Mouse (Mus musculus) heart, postnatal 4 days (tissue): ENCODE measurements around the gene BC005624. TPM values are rescaled to one million over a fixed set of nuclear protein-coding genes. Genes with fewer than 3 reads are reported as not detected.
A peak's percentile ranks its signal among the peaks of the same experiment; 100 is the strongest.
"Not testable (repeated sequence)": the region's sequence is repeated elsewhere in the genome, so short reads cannot be mapped to it uniquely, and the experiment has no call there.

ENCODE experiments used
- DNase-seq: peaks from one replicate; pipeline ENCODE4 v3.0.0; 2021
- total RNA-seq, 2 experiments: library from RNA; stranded (reverse); gene quantifications; 2 replicates each; pipeline ENCODE4 v1.2.3; 2021

Gene BC005624
- total RNA-seq, 2 experiments from 2014 or later, result 18.1 TPM

DNA sequence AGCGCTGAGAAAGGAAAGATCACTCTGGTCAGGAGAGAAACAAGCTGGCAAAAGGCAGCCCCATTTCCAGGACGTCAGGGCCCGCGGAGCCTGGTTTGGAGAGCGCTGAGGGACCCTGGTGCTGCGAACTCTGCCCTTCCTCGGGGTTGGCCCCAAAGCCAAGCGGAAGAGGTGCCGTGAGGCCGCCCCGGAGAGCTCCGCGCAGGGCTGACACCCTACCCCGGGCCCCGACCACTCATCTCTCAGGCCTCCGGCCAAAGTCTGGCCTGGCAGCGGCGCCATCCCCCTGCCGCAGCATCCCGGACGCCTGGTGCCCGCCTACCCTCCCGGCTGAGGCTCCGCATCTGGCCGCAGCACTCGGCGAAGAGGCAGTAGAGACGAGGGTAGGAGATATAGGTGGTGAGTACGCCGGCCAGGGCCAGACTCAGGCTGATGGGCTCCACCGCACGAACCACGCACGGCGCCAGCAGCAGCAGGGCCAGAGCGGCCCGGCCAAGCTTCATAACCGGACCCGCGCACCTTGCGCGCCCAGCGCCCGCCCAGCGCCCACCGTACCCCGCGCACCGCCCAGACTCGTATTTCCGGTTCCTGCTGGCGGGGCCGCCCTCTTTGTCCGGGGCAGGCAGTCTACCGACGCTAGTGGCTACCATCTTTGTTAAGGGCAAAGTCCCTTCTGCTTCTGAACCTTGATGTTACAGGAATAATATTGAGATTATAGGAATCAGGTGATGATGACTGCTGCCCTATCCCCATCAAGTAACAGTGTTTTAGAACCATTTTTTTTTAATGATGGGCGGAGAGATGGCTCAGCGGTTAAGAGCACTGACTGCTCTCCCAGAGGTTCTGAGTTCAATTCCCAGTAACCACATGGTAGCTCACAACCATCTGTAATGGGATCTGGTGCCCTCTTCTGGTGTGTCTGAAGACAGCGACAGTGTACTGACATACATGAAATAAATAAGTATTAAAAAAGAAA lies 14.4 kb downstream of the BC005624 start, which contains the start of gene Tor1a:
TSS of gene Tor1a (minus strand) at position 582 of the 976 bp plus-strand sequence.
- DNase-seq, result peak; percentile 92

DNA sequence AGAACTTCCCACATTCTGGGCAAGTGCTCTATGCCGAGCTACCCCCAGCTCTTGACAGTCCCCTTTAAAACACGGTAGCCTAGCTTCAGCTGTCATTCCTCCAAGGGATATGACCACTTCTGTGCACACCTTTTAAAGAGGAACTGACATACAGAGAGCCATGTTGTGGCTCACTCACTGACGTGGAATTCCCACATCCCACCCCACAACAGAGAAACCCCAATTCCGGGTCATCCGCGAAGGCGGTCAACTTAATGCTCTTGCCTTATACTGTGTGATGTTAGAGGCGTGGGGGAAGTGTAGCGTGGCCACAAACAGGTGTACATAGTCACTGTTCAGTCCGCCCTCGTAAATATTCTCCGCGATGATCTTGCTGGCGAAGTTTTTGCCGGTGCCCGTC lies 15.2 kb downstream of the BC005624 start:
- no peak for DNase-seq

DNA sequence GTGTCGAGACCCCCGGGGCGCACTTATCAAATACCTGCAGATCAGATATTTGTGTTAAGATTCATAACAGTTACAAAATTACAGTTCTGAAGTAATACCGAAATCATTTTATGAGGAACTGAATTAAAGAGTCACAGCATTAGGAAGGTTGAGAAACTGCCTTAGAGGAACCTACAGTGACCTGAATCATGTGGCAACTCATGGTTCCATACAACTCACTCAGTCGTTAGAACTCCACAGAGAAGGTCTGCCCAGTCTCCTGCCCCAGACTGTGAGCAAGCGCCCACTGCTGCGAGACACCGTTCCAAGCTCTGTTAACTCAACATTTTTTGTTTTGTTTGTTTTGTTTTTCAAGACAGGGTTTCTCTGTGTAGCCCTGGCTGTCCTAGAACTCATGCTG lies 16.4 kb downstream of the BC005624 start:
- no peak for DNase-seq

DNA sequence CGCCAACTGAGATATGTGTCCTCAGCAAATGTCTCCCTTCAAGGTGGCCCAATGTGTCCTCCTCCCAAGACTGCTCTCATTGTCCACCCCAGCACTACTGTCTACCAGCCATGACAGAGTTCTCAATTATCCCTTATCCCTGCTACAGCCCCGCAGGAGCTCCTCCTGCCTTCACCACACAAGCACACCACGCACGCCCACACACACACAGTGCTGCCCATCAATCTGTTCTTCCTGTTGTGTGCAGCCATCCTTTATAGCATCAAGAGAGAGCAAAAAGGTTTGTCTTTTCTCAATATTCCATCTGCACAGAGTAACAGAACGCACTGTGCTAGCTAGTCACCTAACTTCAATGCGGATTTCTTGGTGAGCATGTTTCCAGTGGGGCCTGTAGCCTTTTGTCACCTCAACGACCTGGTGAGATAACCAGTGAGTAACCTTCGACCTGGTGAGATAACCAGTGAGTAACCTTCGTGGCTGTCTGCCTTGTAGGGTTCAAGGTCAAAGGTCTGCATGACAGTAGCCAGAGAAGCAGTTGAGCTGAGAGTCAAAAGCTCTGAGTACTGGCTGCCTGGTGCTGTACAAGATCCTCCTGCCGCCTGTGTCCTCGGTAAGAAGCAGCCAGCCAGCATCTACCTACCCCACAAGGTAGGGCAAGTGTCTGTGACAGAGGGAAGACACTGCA lies 19.3 kb downstream of the BC005624 start:
- no peak for DNase-seq

DNA sequence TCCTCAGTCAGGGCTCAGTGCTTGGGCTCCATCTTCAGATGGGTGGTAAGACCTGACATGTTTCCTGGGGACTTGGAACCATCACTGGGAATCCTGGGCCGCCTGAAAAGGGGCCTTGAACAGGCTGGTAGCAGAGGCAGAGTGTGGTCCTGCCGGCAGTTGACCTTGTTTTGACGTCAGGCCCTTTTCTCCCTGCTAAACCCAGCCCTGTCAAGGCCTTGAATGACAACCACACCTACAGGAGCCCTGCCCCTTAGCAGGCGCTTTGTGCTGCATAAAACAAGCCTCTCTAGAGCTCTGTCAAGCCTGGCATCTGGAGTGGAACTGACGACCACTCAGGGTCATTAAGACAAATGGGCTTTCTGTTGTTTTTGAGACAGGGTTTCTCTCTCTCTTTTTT lies 22.1 kb downstream of the BC005624 start:
- DNase-seq, result no peak

DNA sequence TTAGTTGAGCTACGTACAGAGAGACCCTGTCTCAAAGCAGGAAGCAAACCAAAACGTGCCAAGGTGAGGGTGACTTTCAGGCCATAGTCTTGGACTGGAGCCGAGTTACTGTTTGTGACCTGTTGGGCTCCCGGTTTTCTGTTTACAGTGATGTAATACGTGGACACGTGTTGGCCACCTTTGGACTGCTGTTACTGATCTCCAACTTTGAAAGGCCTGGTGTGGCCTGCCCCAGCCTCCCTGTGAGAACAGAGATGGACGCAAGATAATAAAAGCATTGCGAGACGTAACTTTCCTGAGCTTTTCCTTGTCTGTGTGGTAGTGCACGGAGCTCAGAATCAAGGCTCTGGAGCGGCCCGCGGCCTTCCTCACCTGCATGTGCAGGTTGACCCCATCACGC lies 23.3 kb downstream of the BC005624 start:
- DNase-seq, result no peak

DNA sequence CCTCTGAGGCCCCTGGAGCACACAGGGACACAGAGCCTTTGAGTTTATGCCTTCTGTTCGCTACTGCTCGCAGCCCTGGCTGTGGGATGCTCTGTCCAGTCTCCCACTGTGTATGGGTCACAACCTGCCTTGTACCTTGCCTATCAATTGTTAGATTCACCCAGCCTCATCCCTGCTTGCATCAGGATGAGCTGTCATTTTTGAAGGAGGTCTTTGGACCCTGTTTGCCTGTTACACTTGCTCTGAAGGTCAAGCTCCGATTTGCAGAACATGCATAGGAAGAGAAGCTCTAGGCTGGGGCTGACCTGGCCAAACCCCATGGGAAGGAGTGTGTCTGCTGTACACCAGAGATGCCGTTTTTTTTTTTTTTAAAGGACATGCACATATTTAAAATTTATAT lies 24.5 kb downstream of the BC005624 start:
- DNase-seq, result no peak

DNA sequence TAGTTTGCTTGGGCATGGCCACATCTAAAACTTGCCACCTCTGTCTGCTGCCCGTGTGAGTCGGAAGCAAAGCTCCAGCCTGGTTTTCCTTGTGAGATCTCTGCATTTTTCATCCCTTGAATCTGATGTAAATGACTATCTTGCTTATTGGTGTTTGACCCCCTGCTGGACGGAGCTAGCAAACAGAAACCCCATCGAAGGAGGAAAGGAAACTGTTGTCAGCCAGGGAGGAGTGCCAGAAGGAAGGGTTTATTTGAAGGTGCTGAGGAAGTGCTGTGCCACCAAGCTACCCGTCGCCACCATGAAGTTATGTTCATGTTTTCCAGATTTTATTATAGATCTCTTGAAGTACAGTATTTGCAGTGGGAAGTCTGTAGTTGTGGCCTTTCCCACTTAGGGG lies 27.2 kb downstream of the BC005624 start:
- no peak for DNase-seq

DNA sequence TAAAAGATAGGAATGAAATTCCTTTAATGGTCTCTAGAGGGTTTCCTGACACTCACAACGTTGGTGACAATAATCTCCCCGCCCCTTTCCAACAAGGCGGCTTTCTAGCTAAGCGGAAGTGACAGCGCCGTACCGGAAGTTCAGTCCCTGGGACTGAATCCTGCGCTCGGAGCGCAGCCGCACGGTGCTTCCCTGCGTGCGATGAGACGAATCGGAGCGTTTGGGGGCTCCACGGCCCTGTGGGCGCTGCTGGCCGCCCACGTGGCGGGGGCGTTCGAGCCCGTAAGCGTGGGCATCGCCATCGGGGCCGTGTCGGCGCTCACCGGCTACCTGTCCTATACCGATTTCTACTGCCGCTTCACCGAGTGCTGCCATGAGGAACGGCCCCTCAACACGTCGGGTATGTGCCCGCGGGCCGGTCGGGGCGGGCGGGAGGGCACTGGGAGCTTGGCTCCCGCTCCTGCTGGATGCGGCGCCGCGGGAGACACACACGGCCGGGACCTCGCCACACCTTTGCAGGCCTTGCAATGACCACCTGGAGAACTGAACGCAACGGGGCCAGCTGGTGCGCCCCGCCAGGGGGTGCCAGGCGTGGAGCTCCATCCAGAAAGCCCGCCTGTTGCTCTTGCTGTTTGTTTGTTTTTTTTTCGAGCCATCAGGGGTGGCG lies 29.0 kb downstream of the BC005624 start, which contains the start of gene Tor1b:
TSS of gene Tor1b (plus strand) at position 136 of the 667 bp plus-strand sequence.
- peak; percentile 86 for DNase-seq

DNA sequence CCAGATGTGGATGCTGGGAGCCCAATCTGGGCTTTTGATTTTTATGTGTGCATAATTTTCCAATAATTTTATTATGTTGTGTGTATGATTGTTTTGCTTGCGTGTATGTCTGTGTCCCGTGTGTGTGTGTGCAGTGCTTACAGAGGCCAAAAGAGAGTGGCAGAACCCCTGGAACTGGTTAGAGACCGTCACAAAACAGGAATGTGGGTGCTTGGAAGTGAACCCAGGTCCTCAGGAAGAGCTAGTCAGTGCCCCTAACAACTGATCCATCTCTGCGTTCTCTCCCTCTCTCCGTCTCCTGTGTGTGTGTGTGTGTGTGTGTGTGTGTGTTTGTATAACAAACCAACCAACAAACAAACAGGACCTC lies 29.6 kb downstream of the BC005624 start:
- no peak for DNase-seq

DNA sequence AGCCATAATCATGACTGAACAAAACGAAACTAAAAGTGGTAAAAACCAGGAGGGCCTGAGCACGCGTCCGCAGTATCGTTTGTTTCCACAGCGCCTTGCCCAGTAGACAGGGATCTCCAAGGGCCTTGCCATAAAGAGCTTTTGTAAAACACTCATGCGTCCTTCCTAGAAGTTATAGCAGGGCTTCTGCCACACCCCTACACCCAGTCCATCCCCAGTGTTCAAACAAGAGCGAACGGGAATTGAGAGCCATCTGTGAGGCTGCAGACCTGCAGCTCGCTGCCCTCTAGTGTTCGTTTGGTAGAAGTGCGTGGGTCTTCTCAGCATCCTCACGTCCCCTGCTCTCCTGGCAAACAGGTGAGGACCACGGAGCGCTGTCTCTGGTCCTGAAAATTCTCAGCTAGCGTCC lies 39.4 kb downstream of the BC005624 start:
- DNase-seq, result peak; percentile 66

DNA sequence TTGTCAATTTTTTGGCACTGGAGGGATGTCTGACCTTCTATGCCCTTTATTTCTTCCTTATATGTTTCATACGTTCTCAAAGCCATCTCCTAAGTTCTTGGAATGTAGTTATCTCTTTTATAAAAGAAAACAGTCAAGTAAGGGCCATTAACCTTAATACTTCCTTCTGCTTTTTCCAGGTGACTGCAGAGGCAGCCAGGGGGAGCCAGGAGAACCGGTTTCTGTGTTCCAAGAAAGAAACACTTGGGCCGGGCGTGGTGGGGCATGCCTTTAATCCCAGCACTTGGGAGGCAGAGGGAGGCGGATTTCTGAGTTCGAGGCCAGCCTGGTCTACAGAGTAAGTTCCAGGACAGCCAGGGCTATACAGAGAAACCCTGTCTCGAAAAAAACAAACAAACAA lies 39.9 kb downstream of the BC005624 start:
- DNase-seq, result not testable (repeated sequence)

DNA sequence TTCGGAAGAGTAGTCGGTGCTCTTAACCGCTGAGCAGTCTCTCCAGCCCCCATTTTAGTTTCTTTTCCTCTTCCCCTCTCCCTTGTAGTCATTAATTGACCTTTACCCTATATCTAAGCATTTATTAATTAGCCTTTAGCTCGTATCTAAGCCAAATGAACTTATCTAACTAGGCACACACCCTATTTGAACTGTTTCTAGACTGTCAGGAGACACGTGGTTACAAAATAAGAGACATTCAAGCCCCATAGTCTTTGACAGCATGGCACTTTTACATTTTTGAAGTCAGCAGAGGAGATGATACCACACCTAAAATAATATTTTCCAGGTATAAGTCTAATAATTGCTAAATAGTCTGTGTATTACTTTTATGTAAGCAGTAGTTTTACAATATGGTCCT lies 40.4 kb downstream of the BC005624 start:
- DNase-seq, result no peak

DNA sequence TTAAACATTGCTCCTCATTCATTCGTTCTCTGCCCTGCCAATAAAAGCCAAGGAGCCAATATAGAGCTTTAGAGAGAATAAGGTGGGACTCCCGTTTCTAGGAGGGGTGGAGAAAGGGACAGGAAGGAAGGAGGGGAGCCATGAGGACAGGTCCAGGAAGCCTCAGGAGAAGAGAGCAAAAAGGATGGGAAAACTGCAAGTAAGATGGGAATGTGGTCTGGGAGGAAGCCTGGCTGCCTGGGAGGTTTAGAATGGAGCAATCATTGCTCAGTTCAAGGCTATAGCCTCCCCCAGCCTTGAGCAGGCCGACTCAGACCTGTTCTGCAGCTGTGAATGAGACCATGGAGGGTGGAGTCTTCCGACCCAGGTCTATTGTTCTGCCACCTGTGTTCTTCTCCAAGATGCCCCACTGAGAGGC lies 43.4 kb downstream of the BC005624 start:
- no peak for DNase-seq

DNA sequence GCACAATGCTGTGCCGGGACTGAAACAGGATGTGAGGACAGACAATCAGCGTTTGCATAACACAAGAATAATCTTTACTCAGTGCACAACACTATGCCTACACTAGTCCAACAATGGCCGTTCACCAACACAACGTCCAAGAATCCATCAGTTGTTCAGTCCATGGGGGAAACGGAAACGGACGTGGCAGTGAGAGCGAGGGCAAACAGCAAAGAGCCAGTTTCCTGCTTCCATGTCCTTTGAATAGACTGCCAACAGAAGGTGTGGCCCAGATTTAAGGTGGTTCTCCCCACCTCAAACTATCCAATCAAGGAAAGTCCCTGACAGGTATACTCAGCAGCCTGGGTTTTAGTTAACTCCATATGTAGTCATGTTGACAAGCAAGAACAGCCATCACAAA lies 44.3 kb downstream of the BC005624 start:
- no peak for DNase-seq

DNA sequence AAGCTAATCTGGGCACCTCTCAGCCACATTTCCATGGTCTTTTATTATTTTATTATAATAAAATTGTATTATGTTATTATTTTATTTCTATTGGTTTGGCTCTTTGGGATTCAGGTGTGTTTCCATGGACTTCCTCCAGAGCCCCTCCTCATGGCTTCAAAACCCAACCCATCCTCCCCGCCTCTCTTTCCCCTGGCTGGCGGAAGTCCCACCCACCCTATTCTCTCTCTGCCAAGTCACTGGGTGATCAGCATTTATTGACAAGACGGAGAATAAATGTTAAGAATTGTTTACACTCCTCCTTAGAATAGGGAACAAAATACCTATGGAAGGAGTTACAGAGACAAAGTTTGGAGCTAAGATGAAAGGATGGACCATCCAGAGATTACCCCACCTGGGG lies 45.2 kb downstream of the BC005624 start:
- DNase-seq, result no peak

DNA sequence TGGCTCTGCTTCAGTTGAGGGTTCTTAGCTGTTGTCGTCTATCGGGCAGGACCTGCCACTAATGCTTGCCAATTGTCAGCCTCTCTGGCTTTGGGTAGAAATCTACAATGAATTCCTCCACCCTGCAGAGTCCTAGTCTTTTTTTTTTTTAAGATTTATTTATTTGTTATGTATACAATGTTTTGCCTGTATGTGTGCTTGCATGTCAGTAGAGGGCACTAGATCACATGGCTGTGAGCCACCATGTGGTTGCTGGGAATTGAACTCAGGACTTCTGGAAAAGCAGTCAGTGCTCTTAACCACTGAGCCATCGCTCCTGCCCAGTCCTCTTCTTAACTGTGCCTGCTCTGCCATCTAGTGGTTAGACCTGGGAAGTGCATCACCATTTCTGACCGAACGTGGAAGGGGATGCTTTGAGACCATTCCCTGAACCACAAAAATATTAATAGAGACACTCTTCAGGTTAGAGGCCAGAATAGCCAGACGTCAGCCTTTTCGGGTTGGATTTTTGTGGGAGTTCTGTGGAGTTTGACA lies 48.0 kb downstream of the BC005624 start:
- peak; percentile 87 for DNase-seq

DNA sequence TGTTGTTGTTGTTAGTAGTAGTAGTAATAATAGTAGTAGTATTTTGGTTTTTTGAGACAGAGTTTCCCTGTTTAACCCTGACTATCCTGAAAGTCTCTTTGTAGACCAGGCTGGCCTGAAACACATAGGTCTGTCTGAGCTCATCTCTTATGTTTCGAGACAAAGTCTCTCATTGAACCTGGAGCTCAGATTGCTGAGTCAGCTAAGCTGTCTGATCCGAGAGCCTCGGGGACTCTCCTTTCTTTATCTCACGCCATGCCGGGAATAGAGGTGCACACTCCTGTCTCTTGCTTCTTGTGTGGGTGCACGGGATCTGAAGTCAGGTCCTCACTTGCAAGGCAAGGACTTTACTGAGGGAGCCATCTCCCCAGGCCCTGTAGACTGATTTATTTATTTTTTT lies 49.0 kb downstream of the BC005624 start:
- no peak for DNase-seq

DNA sequence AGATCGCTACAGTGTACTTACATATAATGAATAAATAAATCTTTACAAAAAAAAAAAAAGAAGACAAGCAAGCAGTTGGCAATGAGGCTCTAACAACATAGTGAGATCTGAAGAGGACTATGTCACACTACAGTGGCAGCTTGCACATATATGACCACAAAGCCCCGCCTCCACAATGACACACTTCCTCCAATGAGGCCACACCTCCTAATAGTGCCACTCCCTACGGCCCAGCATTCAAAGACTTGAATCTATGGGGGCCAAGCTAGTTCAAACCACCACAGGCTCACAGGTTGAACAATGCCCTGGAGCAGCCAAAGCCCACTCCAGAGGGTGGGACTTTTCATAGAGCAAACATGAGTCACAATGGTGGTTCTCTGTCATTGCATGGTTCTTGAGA lies 50.1 kb downstream of the BC005624 start:
- DNase-seq, result no peak

DNA sequence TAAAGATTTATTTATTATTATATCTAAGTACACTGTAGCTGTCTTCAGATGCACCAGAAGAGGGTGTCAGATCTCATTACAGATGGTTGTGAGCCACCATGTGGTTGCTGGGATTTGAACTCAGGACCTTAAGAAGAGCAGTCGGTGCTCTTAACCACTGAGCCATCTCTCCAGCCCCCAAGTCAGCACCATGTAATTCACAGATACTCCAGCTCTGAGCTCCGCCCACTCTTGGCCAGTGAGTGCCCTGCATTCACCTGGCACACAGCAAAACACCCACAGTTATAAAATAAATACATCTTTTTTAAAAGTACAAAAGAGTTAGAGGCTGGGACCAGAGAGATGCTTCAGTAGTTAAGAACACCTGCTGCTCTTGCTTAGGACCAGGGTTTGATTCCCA lies 51.2 kb downstream of the BC005624 start:
- DNase-seq, result not testable (repeated sequence)

DNA sequence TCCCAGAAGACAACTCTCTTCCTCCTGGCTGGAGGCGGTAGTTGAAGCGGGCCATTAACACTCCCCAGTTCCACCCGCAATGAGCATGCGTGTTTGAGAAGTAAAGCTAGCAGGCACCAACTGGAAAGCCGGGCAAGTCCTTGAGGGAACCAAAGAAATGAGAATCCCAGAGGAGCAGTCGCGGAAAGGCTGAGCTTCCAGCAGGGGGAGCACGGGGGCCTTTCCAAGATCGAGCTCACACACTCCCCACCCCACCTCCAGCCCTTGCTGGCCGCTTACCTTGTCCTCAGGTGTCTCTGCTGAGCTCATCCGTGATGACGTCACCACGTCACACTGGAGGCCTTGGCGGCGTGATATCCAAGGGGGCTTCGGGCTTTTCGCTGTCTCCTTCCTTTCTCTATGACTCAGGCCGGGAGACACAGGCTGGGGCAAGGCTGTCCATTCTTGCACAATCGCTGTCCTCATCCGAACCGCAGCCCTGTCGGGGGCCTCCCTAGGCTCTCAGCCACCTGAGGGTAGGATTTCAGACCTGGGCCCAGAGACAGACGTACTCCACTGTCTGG lies 52.4 kb downstream of the BC005624 start, which contains the start of gene Ptges:
TSS of gene Ptges (minus strand) at position 381 of the 563 bp plus-strand sequence.
- peak; percentile 75 for DNase-seq

DNA sequence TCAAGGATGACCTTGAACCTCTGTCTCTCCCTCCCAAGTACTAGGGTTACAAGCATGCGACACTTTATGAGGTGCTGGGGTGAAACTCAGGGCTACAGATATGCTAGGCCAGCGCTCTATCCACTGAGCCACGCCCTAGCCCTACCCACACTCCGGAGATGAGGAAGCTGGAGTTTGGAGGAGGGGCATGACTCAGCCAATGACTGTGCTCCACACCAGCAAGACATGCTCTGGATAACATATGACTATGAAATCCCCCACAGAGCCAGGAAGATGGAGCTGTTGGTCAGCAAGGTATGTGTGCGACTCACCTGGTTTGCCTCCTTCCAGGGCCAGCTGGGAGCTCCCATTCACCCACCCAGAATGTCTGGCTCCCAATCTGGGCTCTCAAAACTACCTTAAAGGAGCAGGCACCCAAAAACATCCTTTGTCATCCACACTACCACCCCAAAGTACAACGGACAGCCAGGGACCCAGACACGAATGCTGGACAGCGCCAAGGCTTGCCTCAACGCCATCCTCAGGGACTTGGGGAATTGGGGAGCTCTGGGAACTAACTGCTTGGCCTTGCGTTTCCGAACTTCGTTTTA lies 53.0 kb downstream of the BC005624 start:
- DNase-seq, result no peak
